Mouse (Mus musculus) kidney, embryonic 16.5 days (tissue): ENCODE data around the gene Vmn1r55. TPM values are rescaled to one million over a fixed set of nuclear protein-coding genes. Genes with fewer than 3 reads are reported as not detected.
"Not testable (repeated sequence)": the region's sequence is repeated elsewhere in the genome, so short reads cannot be mapped to it uniquely, and the experiment has no call there.

Experiments
- ATAC-seq: fragments of 200-750 bp; cut with Nextera tagmentation; 2 replicates; pipeline ENCODE4 v1.8.0; 2017; ENCODE audit warnings: moderate TSS enrichment; ENCODE audit not compliant: low FRiP score, low TSS enrichment
- H3K27ac ChIP-seq: fragments of 300-500 bp; sonication (generic); 2 replicates; pipeline ENCODE4 v1.5.1; 2014; ENCODE audit warnings: low read length
- H3K27me3 ChIP-seq: fragments of 300-500 bp; sonication (generic); 2 replicates; pipeline ENCODE4 v1.6.1; 2014; ENCODE audit warnings: low read length, control low read depth, mixed read lengths; ENCODE audit not compliant: insufficient read depth
- H3K36me3 ChIP-seq: fragments of 300-500 bp; sonication (generic); 2 replicates; pipeline ENCODE4 v1.6.1; 2014; ENCODE audit warnings: low read length, control low read depth, mixed read lengths; ENCODE audit not compliant: insufficient read depth
- H3K4me1 ChIP-seq: fragments of 300-500 bp; sonication (generic); 2 replicates; pipeline ENCODE4 v1.6.1; 2014; ENCODE audit warnings: low read length, control low read depth, mixed read lengths; ENCODE audit not compliant: insufficient read depth
- H3K4me2 ChIP-seq: fragments of 300-500 bp; sonication (generic); replicated peaks from 2 replicates; pipeline ENCODE4 v1.6.1; 2014; ENCODE audit warnings: low read depth, low read length
- H3K4me3 ChIP-seq: fragments of 300-500 bp; sonication (generic); 2 replicates; pipeline ENCODE4 v1.5.1; 2014; ENCODE audit warnings: mild to moderate bottlenecking, low read length
- H3K9ac ChIP-seq: fragments of 300-500 bp; sonication (generic); replicated peaks from 2 replicates; pipeline ENCODE4 v1.6.1; 2014; ENCODE audit warnings: low read length
- H3K9me3 ChIP-seq: fragments of 300-500 bp; sonication (generic); 2 replicates; pipeline ENCODE4 v1.6.1; 2016; ENCODE audit warnings: low read length, control low read depth
- WGBS: fragments of 180-500 bp; shearing (Covaris S2); extraction: QIAGEN DNeasy Blood & Tissue Kit; methylation state at CpG from one replicate; pipeline ENCODE4 v1.1.7; 2014; 5-methylcytosine and 5-hydroxymethylcytosine counted together
- microRNA-seq: library from miRNA; unstranded; fragments of <30 nt; microRNA quantifications from one replicate; pipeline ENCODE4, GENCODE M21; 2016
- polyA plus RNA-seq: library from polyadenylated mRNA; unstranded; fragments of >200 nt; fragmentation: Nextera tagmentation; extraction: Ambion mirVana; gene quantifications from 2 replicates; pipeline ENCODE4 v1.2.1, GENCODE M21; 2015

The Vmn1r55 gene
- polyA plus RNA-seq, 1 experiment from 2014 or later: not detected

- Histone ChIP-seq H3K36me3 (peaks cover 35% of the 10 kb centered on the region), H3K9ac (no peak overlapping the region), H3K4me1 (peaks cover 13% of the 10 kb centered on the region), H3K27ac (no peak overlapping the region), H3K4me3 (no peak overlapping the region), H3K9me3 (no peaks in the 10 kb centered on the region), H3K4me2 (no peak overlapping the region), H3K27me3 (no peaks in the 10 kb centered on the region)
- no peak for ATAC-seq
- 88% methylated on average over 1 of the region's 1 CpGs for WGBS
Observed at GRCm38 (mm10) chr7:5085512-5085911, 64.0 kb downstream of the Vmn1r55 start.

GRCm38 (mm10) chr7:5083325-5084105 is 66.0 kb downstream of the Vmn1r55 start:
- Histone ChIP-seq H3K4me1 (peaks cover 13% of the 10 kb centered on the region), H3K9me3 (no peaks in the 10 kb centered on the region), H3K4me3 (no peak overlapping the region), H3K36me3 (peaks cover 29% of the 10 kb centered on the region), H3K27ac (no peak overlapping the region), H3K27me3 (no peaks in the 10 kb centered on the region), H3K9ac (no peak overlapping the region), H3K4me2 (no peak overlapping the region)
- no peak for ATAC-seq
- WGBS: 88% methylated on average over 18 of the region's 18 CpGs

GRCm38 (mm10) chr7:5081939-5082338 is 67.5 kb downstream of the Vmn1r55 start:
- H3K4me1 ChIP-seq: peaks cover 10% of the 10 kb centered on the region
- H3K36me3 ChIP-seq: peaks cover 43% of the 10 kb centered on the region
- no peak overlapping the region for H3K27ac ChIP-seq
- H3K4me3 ChIP-seq: no peak overlapping the region
- no peak overlapping the region for H3K4me2 ChIP-seq
- no peaks in the 10 kb centered on the region for H3K9me3 ChIP-seq
- H3K9ac ChIP-seq: no peak overlapping the region
- H3K27me3 ChIP-seq: no peaks in the 10 kb centered on the region
- ATAC-seq: no peak
- WGBS: 96% methylated on average over 2 of the region's 2 CpGs

GRCm38 (mm10) chr7:5081241-5081640 is 68.2 kb downstream of the Vmn1r55 start:
- Histone ChIP-seq H3K4me3 (peak overlapping the region; percentile 84), H3K4me2 (peak overlapping the region; percentile 87), H3K36me3 (peaks cover 50% of the 10 kb centered on the region), H3K4me1 (peaks cover 9% of the 10 kb centered on the region), H3K9me3 (no peaks in the 10 kb centered on the region), H3K27ac (no peak overlapping the region), H3K9ac (peak overlapping the region; percentile 40; the same call in 1 of the 2 replicates), H3K27me3 (no peaks in the 10 kb centered on the region)
- 69% methylated on average over 6 of the region's 6 CpGs for WGBS
- ATAC-seq: no peak

GRCm38 (mm10) chr7:5080815-5081214 is 68.7 kb downstream of the Vmn1r55 start:
- Histone ChIP-seq H3K4me3 (peak overlapping the region; percentile 84), H3K27ac (peak overlapping the region; percentile 95), H3K36me3 (peaks cover 49% of the 10 kb centered on the region), H3K27me3 (no peaks in the 10 kb centered on the region), H3K9me3 (no peaks in the 10 kb centered on the region), H3K9ac (peak overlapping the region; percentile 98), H3K4me2 (peak overlapping the region; percentile 87), H3K4me1 (peaks cover 9% of the 10 kb centered on the region)
- no peak for ATAC-seq
- 13% methylated on average over 6 of the region's 6 CpGs for WGBS

- peak within 1 kb of the TSS; percentile 95 for H3K27ac ChIP-seq
- H3K27me3 ChIP-seq: no peaks in the 10 kb centered on the region
- H3K4me3 ChIP-seq: peak within 1 kb of the TSS; percentile 84
- H3K36me3 ChIP-seq: peaks cover 45% of the 10 kb centered on the region
- peak; percentile 97 for ATAC-seq
- 0% methylated on average over 79 of the region's 81 CpGs for WGBS
- peaks cover 9% of the 10 kb centered on the region for H3K4me1 ChIP-seq
- H3K9me3 ChIP-seq: no peaks in the 10 kb centered on the region
- peak within 1 kb of the TSS; percentile 98 for H3K9ac ChIP-seq
- H3K4me2 ChIP-seq: peak within 1 kb of the TSS; percentile 87
Observed at GRCm38 (mm10) chr7:5080010-5080751, 69.3 kb downstream of the Vmn1r55 start, which contains the start of gene Epn1. Gene Epn1 (plus strand): TSS chr7:5080235.

- Histone ChIP-seq H3K27ac (peak overlapping the region; percentile 95), H3K4me3 (peak overlapping the region; percentile 84), H3K36me3 (peaks cover 50% of the 10 kb centered on the region), H3K4me2 (peak overlapping the region; percentile 87), H3K9ac (peak overlapping the region; percentile 58)
- not testable (repeated sequence) for H3K9me3 ChIP-seq, H3K27me3 ChIP-seq, H3K4me1 ChIP-seq
- peak; percentile 43 for ATAC-seq
- WGBS: 37% methylated on average over 9 of the region's 13 CpGs
Observed at GRCm38 (mm10) chr7:5079365-5080009, 70.0 kb downstream of the Vmn1r55 start.

Small RNA genes lying within 50 kb of the gene (microRNA-seq; reads per million reads assigned to microRNA genes)
- not detected for gene Gm26217

Other genes starting within 250 kb of the Vmn1r55 start
- gene Gm36210, start 243.2 kb downstream of the Vmn1r55 start, polyA plus RNA-seq: not detected in 2 replicates
- 3.6 and 4.2 TPM in 2 replicates for gene Zfp628, start 234.5 kb downstream of the Vmn1r55 start, polyA plus RNA-seq
- gene Nat14, start 227.6 kb downstream of the Vmn1r55 start, polyA plus RNA-seq: 5.8 and 6.2 TPM in 2 replicates
- gene Ssc5d, start 223.9 kb downstream of the Vmn1r55 start, polyA plus RNA-seq: 2.3 and 2.8 TPM in 2 replicates
- gene Sbk2, start 185.3 kb downstream of the Vmn1r55 start, polyA plus RNA-seq: 0.26 and 0.41 TPM in 2 replicates
- not detected in 2 replicates for gene Sbk3, start 178.5 kb downstream of the Vmn1r55 start, polyA plus RNA-seq
- 31.3 and 40.5 TPM in 2 replicates for gene Zfp579, start 153.5 kb downstream of the Vmn1r55 start, polyA plus RNA-seq
- 14.4 and 15.2 TPM in 2 replicates for gene Zfp524, start 135.3 kb downstream of the Vmn1r55 start, polyA plus RNA-seq
- 41.9 and 44.2 TPM in 2 replicates for gene Fiz1, start 135.0 kb downstream of the Vmn1r55 start, polyA plus RNA-seq
- 1.7 and 1.9 TPM in 2 replicates for gene Gm44973, start 134.2 kb downstream of the Vmn1r55 start, polyA plus RNA-seq
- 6.6 and 7.6 TPM in 2 replicates for gene Zfp865, start 129.3 kb downstream of the Vmn1r55 start, polyA plus RNA-seq
- gene Ccdc106, start 129.1 kb downstream of the Vmn1r55 start, polyA plus RNA-seq: 27.1 and 30.3 TPM in 2 replicates
- gene 4632433K11Rik, start 115.6 kb downstream of the Vmn1r55 start, polyA plus RNA-seq: 1.3 TPM in 1 of 2 replicates, not detected in the other
- 8.1 and 8.2 TPM in 2 replicates for gene Zfp784, start 111.2 kb downstream of the Vmn1r55 start, polyA plus RNA-seq
- 35.0 and 44.0 TPM in 2 replicates for gene Zfp580, start 98.1 kb downstream of the Vmn1r55 start, polyA plus RNA-seq
- gene U2af2, start 87.5 kb downstream of the Vmn1r55 start, polyA plus RNA-seq: 136 and 139 TPM in 2 replicates
- 64.9 and 66.6 TPM in 2 replicates for gene Epn1, start 69.4 kb downstream of the Vmn1r55 start, polyA plus RNA-seq
- not detected in 2 replicates for gene Rfpl4, start 32.7 kb downstream of the Vmn1r55 start, polyA plus RNA-seq
- gene Rasl2-9, start 23.7 kb downstream of the Vmn1r55 start, polyA plus RNA-seq: 0.23 and 0.69 TPM in 2 replicates
- not detected in 2 replicates for gene Vmn1r56, start 47.1 kb upstream of the Vmn1r55 start, polyA plus RNA-seq
- gene Vmn1r57, start 68.8 kb upstream of the Vmn1r55 start, polyA plus RNA-seq: not detected in 2 replicates
- gene Gm5065, start 200.9 kb upstream of the Vmn1r55 start, polyA plus RNA-seq: not detected in 2 replicates
- gene Nlrp2, start 201.4 kb upstream of the Vmn1r55 start, polyA plus RNA-seq: not detected in 2 replicates